ENCODE assay signal across 15 mouse cellular contexts in the genomic region with DNA sequence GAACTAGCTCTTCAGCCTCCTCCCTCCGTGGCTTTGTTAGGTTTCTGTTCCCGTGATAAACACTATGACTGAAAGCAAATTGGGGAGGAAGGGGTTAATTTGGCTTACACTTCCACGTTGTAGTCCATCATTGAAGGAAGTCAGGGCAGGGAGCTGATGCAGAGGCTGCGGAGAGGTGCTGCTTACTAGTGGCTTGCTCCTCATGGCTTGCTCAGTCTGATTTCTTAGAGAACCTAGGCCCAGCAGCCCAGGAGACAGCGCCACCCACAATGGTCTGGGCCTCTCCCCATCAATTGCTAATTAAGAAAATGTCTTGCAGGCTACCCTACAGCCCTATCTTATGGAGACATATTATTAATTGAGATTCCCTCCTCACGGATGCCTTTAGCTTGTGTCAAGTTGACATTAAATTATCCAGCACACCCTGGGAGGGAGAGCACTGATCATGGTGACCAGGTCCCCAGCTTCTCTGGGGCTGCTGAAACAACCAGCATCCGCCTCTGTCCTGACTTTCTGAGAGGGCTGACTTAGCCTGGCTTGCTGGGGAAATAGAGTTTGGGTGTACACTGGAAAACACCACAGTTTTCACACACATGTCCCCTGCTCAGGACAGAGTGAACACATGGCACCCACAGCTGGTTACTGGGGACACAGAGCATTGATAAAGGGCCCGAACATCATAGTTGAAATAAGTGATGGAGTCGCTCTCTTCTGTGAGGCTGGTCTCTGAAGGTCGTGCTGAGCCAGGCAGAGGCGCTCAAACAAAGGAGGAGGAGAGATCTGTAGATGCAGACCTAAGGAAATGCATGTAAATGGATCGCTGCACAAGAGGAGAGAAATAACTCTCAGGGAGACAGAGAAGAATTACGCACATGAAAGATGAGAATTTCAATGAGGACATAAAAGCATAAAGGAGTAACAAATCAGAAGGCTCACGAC. TPM values are rescaled to one million over a fixed set of nuclear protein-coding genes. Genes with fewer than 3 reads are reported as not detected.
A peak's percentile ranks its signal among the peaks of the same experiment; 100 is the strongest.
DNase-seq lines count a peak whose midpoint lies in the region; ATAC-seq lines count a peak whose summit lies in the region.
"Had no signal": no experiment of that assay in that cellular context is flagged by ENCODE, and none has a peak within 500 bp of the region (broad histone marks: within the 10 kb centered on the region; RNA-seq: fewer than 3 reads in every experiment).

No protein-coding gene starts in this region.

- no peak overlapping the region for H3K9ac ChIP-seq in forebrain, embryonic 11.5 days (ENCODE audit: low read length)
- no peak overlapping the region for H3K9ac ChIP-seq in forebrain, embryonic 15.5 days (replicated peaks)
- no peak overlapping the region for H3K9ac ChIP-seq in hindbrain, embryonic 16.5 days (ENCODE audit: low read depth, low read length)
- no peak overlapping the region for H3K9ac ChIP-seq in midbrain, embryonic 15.5 days
- H3K9ac ChIP-seq: embryonic facial prominence, embryonic 13.5 days had no signal

- no peak overlapping the region for H3K4me2 ChIP-seq in forebrain, embryonic 11.5 days (ENCODE audit: low read depth, low read length, severe bottlenecking)
- H3K4me2 ChIP-seq in forebrain, embryonic 15.5 days (replicated peaks): no peak overlapping the region
- no peak overlapping the region for H3K4me2 ChIP-seq in hindbrain, embryonic 16.5 days (ENCODE audit: low read length)
- H3K4me2 ChIP-seq in midbrain, embryonic 15.5 days: no peak overlapping the region
- H3K4me2 ChIP-seq: embryonic facial prominence, embryonic 13.5 days had no signal

- H3K27ac ChIP-seq in forebrain, embryonic 11.5 days (ENCODE audit: low read depth, low read length): no peak overlapping the region
- H3K27ac ChIP-seq in forebrain, embryonic 15.5 days (replicated peaks): no peak overlapping the region
- H3K27ac ChIP-seq in hindbrain, embryonic 16.5 days (ENCODE audit: low read depth, low read length): peak overlapping the region; percentile 40; the same call in 1 of the 2 replicates
- peak overlapping the region; percentile 62 for H3K27ac ChIP-seq in midbrain, embryonic 15.5 days
- H3K27ac ChIP-seq: embryonic facial prominence, embryonic 13.5 days had no signal

- 0 out of 2 replicates have a peak, but pooled peaks have one; percentile 5 for ATAC-seq in forebrain, embryonic 11.5 days (replicated peaks; ENCODE audit: low FRiP score)
- ATAC-seq in forebrain, embryonic 15.5 days (replicated peaks): 0 out of 2 replicates have a peak, but pooled peaks have one; percentile 27
- peak; percentile 66 for ATAC-seq in hindbrain, embryonic 16.5 days
- ATAC-seq in midbrain, embryonic 15.5 days (replicated peaks): peak; percentile 59
- ATAC-seq: inflammation-experienced regulatory T-cells, adult 6 months; Patski had no signal

- no peak for DNase-seq in forebrain, embryonic 11.5 days (ENCODE audit: low spot score)
- DNase-seq in heart, postnatal 4 days: no peak
- no peak for DNase-seq in spleen, adult 12 weeks (ENCODE audit: low spot score)
- DNase-seq in thymus, postnatal 10 days (ENCODE audit: low spot score in 2 of 2): no peak
- DNase-seq in adrenal gland, adult (ENCODE audit: inconsistent age in 2 of 2, low spot score in 1 of 2): no peak
- DNase-seq: lung, adult 18-20 months; right cerebral cortex, postnatal 4 days; thymus, postnatal 4 days had no signal

- no peaks in the 10 kb centered on the region for H3K36me3 ChIP-seq in forebrain, embryonic 11.5 days (ENCODE audit: control insufficient read depth, insufficient read depth, low read length)
- H3K36me3 ChIP-seq in forebrain, embryonic 15.5 days: no peaks in the 10 kb centered on the region
- no peaks in the 10 kb centered on the region; the same call in 1 of the 2 replicates for H3K36me3 ChIP-seq in hindbrain, embryonic 16.5 days (ENCODE audit: control insufficient read depth, insufficient read depth, low read length)
- H3K36me3 ChIP-seq in midbrain, embryonic 15.5 days (replicated peaks): no peaks in the 10 kb centered on the region
- H3K36me3 ChIP-seq: embryonic facial prominence, embryonic 13.5 days had no signal

- no peaks in the 10 kb centered on the region for H3K4me1 ChIP-seq in forebrain, embryonic 11.5 days (replicated peaks; ENCODE audit: control insufficient read depth, insufficient read depth, low read length)
- H3K4me1 ChIP-seq in forebrain, embryonic 15.5 days: no peaks in the 10 kb centered on the region
- H3K4me1 ChIP-seq in hindbrain, embryonic 16.5 days (ENCODE audit: control insufficient read depth, insufficient read depth, low read depth, low read length): peaks cover 9% of the 10 kb centered on the region
- H3K4me1 ChIP-seq in midbrain, embryonic 15.5 days: peaks cover 12% of the 10 kb centered on the region; the same call in 1 of the 2 replicates
- H3K4me1 ChIP-seq: embryonic facial prominence, embryonic 13.5 days had no signal

- 69% methylated on average over 14 of the region's 14 CpGs for WGBS in forebrain, embryonic 11.5 days
- WGBS in forebrain, embryonic 15.5 days: 62% methylated on average over 14 of the region's 14 CpGs
- 43% methylated on average over 14 of the region's 14 CpGs for WGBS in hindbrain, embryonic 16.5 days
- WGBS in midbrain, embryonic 15.5 days: 47% methylated on average over 14 of the region's 14 CpGs

- H3K9me3 ChIP-seq in forebrain, embryonic 11.5 days (ENCODE audit: control insufficient read depth, low read length): no peaks in the 10 kb centered on the region
- no peaks in the 10 kb centered on the region for H3K9me3 ChIP-seq in forebrain, embryonic 15.5 days
- H3K9me3 ChIP-seq in hindbrain, embryonic 16.5 days (ENCODE audit: control insufficient read depth, low read length): no peaks in the 10 kb centered on the region
- no peaks in the 10 kb centered on the region for H3K9me3 ChIP-seq in midbrain, embryonic 15.5 days

- no peak overlapping the region for H3K4me3 ChIP-seq in forebrain, embryonic 11.5 days (ENCODE audit: low read depth, low read length)
- H3K4me3 ChIP-seq in forebrain, embryonic 15.5 days: no peak overlapping the region
- H3K4me3 ChIP-seq in hindbrain, embryonic 16.5 days (ENCODE audit: low read length): no peak overlapping the region
- no peak overlapping the region for H3K4me3 ChIP-seq in midbrain, embryonic 15.5 days
- H3K4me3 ChIP-seq: embryonic facial prominence, embryonic 13.5 days had no signal

- H3K27me3 ChIP-seq in forebrain, embryonic 11.5 days (ENCODE audit: control insufficient read depth, insufficient read depth, low read length): no peaks in the 10 kb centered on the region
- no peaks in the 10 kb centered on the region for H3K27me3 ChIP-seq in forebrain, embryonic 15.5 days
- no peaks in the 10 kb centered on the region for H3K27me3 ChIP-seq in hindbrain, embryonic 16.5 days (replicated peaks; ENCODE audit: control insufficient read depth, insufficient read depth, low read length)
- no peaks in the 10 kb centered on the region for H3K27me3 ChIP-seq in midbrain, embryonic 15.5 days (replicated peaks)
- H3K27me3 ChIP-seq: embryonic facial prominence, embryonic 13.5 days; Patski had no signal

RNA-seq across cellular contexts. Expression of a gene that starts 39.2 kb away (rescaled TPM):
- polyA plus RNA-seq in forebrain, embryonic 11.5 days (2014; fragmentation: Nextera tagmentation; extraction: Ambion mirVana): 1.3 and 1.7 TPM in 2 replicates
- polyA plus RNA-seq in forebrain, embryonic 15.5 days (2015; fragmentation: Nextera tagmentation; extraction: Ambion mirVana): 5.7 and 6.9 TPM in 2 replicates
- polyA plus RNA-seq in hindbrain, embryonic 16.5 days (2015; fragmentation: Nextera tagmentation; extraction: Ambion mirVana): 13.1 and 15.2 TPM in 2 replicates
- 8.1 and 8.4 TPM in 2 replicates for polyA plus RNA-seq in midbrain, embryonic 15.5 days (2015; fragmentation: Nextera tagmentation; extraction: Ambion mirVana)
- 1 to 10 TPM; 2.6 to 2.8 TPM for total RNA-seq in heart, postnatal 4 days (2021)
- total RNA-seq: granulocyte monocyte progenitor cell, adult 5-6 weeks had no signal

Comparison
In these comparisons a context has a peak if more than half of its experiments do, and no peak if none do; other contexts are left out.
1. ATAC-seq: peak in every context shown above with its lines; median percentile 66 in hindbrain, embryonic 16.5 days; 59 in midbrain, embryonic 15.5 days; 27 in forebrain, embryonic 15.5 days; 5 in forebrain, embryonic 11.5 days.
2. H3K27ac ChIP-seq: peak in hindbrain, embryonic 16.5 days (single experiment) and midbrain, embryonic 15.5 days (single experiment); none in forebrain, embryonic 11.5 days (single experiment) and forebrain, embryonic 15.5 days (single experiment).